Mouse (Mus musculus): ENCODE measurements at regions not wholly inside any gene's neighbourhood (a gene's known extent, or its start where the extent isn't known, plus 50 kb on each side); places are given as distances from the start of the nearest gene placed in this dataset.

GRCm38 (mm10) chr1:42362438-42362837 is 333.1 kb upstream of the Pou3f3 start:
- H3K27ac ChIP-seq, result peak overlapping the region; percentile 73
- ATAC-seq (ENCODE audit: low FRiP score, low read depth), result peak; percentile 66; the same call in 1 of the 2 replicates
- 46% methylated on average over 3 of the region's 3 CpGs for WGBS

DNA sequence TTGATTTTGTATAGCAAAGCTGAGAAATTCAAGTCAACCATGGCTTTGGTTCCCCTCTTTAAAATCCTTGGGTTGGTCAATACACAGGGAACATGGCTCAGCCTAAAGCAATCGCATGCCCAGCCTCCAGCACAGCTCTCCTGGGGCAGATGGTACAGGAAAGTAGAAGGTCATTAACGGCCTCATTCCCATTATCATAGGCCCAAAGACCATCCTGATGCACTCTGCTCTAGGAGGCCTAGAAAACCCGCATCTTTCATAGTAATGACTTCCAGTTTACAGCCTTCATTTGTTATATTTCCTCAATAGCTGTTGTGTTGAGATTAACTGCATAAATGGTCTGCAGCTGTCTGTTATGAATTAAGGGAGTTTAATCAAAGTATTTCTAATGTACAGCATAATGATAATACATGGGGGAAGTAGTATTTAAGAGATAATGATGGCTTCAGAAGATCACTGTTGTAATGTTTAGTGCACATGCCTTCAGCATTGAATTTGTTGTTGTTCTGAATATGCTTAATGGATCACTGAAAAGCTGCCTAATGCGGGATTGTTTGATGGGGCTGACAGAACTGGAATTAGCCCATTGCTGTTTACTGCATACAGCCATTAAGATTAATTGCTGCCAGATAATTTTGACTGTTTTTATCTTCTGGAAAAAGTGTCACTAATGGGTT is 329.8 kb upstream of the Pou3f3 start:
- Histone ChIP-seq H3K36me3 (no peaks in the 10 kb centered on the region), H3K4me2 (replicated peaks) (no peak overlapping the region), H3K4me1 (peaks cover 8% of the 10 kb centered on the region; the same call in 1 of the 2 replicates), H3K27me3 (no peaks in the 10 kb centered on the region), H3K27ac (no peak overlapping the region; the same call in 1 of the 2 replicates), H3K9ac (no peak overlapping the region), H3K4me3 (no peak overlapping the region), H3K9me3 (no peaks in the 10 kb centered on the region)
- WGBS, result 48% methylated on average over 4 of the region's 4 CpGs
- ATAC-seq (ENCODE audit: low FRiP score, low read depth), result no peak

More at GRCm38 (mm10) chr1:42362438-42362837, 333.1 kb upstream of the Pou3f3 start:
- H3K9me3 ChIP-seq, result no peaks in the 10 kb centered on the region
- H3K4me1 ChIP-seq, result peaks cover 8% of the 10 kb centered on the region; the same call in 1 of the 2 replicates
- H3K4me3 ChIP-seq, result no peak overlapping the region
- H3K9ac ChIP-seq, result no peak overlapping the region
- H3K36me3 ChIP-seq, result no peaks in the 10 kb centered on the region
- no peaks in the 10 kb centered on the region for H3K27me3 ChIP-seq
- no peak overlapping the region for H3K4me2 ChIP-seq (replicated peaks)

GRCm38 (mm10) chr1:42387919-42388684 is 307.5 kb upstream of the Pou3f3 start:
- Histone ChIP-seq H3K27me3 (no peaks in the 10 kb centered on the region), H3K27ac (no peak overlapping the region), H3K36me3 (no peaks in the 10 kb centered on the region), H3K4me2 (replicated peaks) (no peak overlapping the region), H3K9ac (no peak overlapping the region), H3K4me3 (no peak overlapping the region), H3K9me3 (no peaks in the 10 kb centered on the region), H3K4me1 (peaks cover 9% of the 10 kb centered on the region)
- no peak for ATAC-seq (ENCODE audit: low FRiP score, low read depth)
- 57% methylated on average over 18 of the region's 18 CpGs for WGBS

DNA sequence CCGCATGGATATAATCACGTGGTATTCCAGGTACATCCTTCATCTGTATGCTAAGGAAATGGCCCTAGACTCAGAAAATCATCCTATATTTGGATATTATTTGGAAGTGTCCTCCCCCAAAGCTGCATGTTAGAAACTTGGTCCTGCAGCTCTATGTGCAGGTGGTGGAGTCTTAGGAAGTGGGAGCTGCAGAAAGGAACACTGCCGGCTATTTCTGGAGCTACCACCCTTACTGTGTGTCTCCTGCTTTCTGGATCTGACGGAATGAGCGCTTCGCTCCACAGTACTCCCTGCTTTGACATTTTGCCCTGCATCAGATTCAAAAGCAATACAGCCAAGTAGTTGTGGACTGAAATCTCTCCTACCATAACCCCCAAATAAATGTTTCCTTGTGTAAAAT is 306.8 kb upstream of the Pou3f3 start:
- no peak overlapping the region for H3K4me2 ChIP-seq (replicated peaks)
- H3K27ac ChIP-seq, result no peak overlapping the region
- H3K36me3 ChIP-seq, result no peaks in the 10 kb centered on the region
- H3K9ac ChIP-seq, result no peak overlapping the region
- 94% methylated on average over 6 of the region's 6 CpGs for WGBS
- no peak for ATAC-seq (ENCODE audit: low FRiP score, low read depth)
- no peak overlapping the region for H3K4me3 ChIP-seq
- peaks cover 9% of the 10 kb centered on the region for H3K4me1 ChIP-seq
- no peaks in the 10 kb centered on the region for H3K9me3 ChIP-seq
- H3K27me3 ChIP-seq, result no peaks in the 10 kb centered on the region

GRCm38 (mm10) chr1:42395651-42396260 is 299.8 kb upstream of the Pou3f3 start:
- no peaks in the 10 kb centered on the region for H3K36me3 ChIP-seq
- no peaks in the 10 kb centered on the region for H3K27me3 ChIP-seq
- ATAC-seq (ENCODE audit: low FRiP score, low read depth), result peak; percentile 19; the same call in 1 of the 2 replicates
- peaks cover 16% of the 10 kb centered on the region for H3K4me1 ChIP-seq
- H3K27ac ChIP-seq, result no peak overlapping the region
- H3K4me3 ChIP-seq, result no peak overlapping the region
- H3K4me2 ChIP-seq (replicated peaks), result no peak overlapping the region
- no peak overlapping the region for H3K9ac ChIP-seq
- H3K9me3 ChIP-seq, result no peaks in the 10 kb centered on the region
- WGBS, result 60% methylated on average over 13 of the region's 13 CpGs

DNA sequence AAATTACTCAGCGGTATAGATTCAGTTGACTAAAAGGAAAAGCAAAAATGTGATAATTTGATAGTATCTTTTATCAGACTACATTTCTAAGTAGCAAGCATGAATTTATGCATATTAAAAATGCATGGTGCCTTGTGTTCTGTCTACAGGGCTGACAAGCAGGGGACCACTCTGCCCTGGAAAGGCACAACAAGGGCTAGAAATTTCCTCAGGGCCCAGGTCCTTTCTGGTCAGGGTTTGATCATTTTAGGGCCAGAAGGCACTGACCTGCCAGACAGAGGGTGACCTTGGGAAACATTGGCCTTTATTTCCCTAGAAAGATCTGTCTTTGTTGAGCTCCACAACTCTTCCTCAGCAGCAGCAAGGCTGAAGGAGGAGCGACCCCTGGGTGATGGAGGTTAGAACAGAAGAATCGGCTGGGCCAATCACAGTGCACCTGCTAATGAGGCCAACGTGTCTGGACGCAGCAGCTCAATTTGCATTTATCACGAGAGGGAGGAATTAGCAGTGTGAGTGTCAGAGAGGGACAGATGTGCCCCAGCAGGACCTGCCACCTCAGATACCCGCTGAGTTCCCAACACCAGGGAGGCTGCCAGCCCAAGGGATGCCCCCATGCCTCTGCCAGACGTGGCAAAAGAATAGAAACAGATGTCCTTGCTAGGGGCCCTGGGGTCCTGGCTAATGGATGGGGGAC is 297.0 kb upstream of the Pou3f3 start:
- H3K36me3 ChIP-seq, result no peaks in the 10 kb centered on the region
- no peak overlapping the region for H3K4me3 ChIP-seq
- no peak for ATAC-seq (ENCODE audit: low FRiP score, low read depth)
- H3K27ac ChIP-seq, result no peak overlapping the region
- H3K9ac ChIP-seq, result no peak overlapping the region
- WGBS, result 25% methylated on average over 8 of the region's 8 CpGs
- peaks cover 16% of the 10 kb centered on the region for H3K4me1 ChIP-seq
- H3K27me3 ChIP-seq, result no peaks in the 10 kb centered on the region
- peaks cover 5% of the 10 kb centered on the region for H3K9me3 ChIP-seq
- H3K4me2 ChIP-seq (replicated peaks), result no peak overlapping the region

GRCm38 (mm10) chr1:42415817-42416538 is 279.6 kb upstream of the Pou3f3 start:
- Histone ChIP-seq H3K4me2 (replicated peaks) (no peak overlapping the region), H3K36me3 (no peaks in the 10 kb centered on the region), H3K4me1 (peaks cover 3% of the 10 kb centered on the region; the same call in 1 of the 2 replicates), H3K4me3 (no peak overlapping the region), H3K9ac (no peak overlapping the region), H3K27ac (no peak overlapping the region), H3K9me3 (no peaks in the 10 kb centered on the region), H3K27me3 (peaks cover 7% of the 10 kb centered on the region; the same call in 1 of the 2 replicates)
- ATAC-seq (ENCODE audit: low FRiP score, low read depth), result no peak
- 72% methylated on average over 21 of the region's 21 CpGs for WGBS

- no peak overlapping the region for H3K9ac ChIP-seq
- no peak overlapping the region for H3K27ac ChIP-seq
- no peak overlapping the region for H3K4me2 ChIP-seq (replicated peaks)
- no peaks in the 10 kb centered on the region for H3K36me3 ChIP-seq
- 62% methylated on average over 8 of the region's 8 CpGs for WGBS
- H3K4me3 ChIP-seq, result no peak overlapping the region
- H3K4me1 ChIP-seq, result peaks cover 3% of the 10 kb centered on the region; the same call in 1 of the 2 replicates
- H3K27me3 ChIP-seq, result peaks cover 7% of the 10 kb centered on the region; the same call in 1 of the 2 replicates
- ATAC-seq (ENCODE audit: low FRiP score, low read depth), result no peak
- H3K9me3 ChIP-seq, result no peaks in the 10 kb centered on the region
Measured at GRCm38 (mm10) chr1:42416539-42417218, 278.9 kb upstream of the Pou3f3 start.

DNA sequence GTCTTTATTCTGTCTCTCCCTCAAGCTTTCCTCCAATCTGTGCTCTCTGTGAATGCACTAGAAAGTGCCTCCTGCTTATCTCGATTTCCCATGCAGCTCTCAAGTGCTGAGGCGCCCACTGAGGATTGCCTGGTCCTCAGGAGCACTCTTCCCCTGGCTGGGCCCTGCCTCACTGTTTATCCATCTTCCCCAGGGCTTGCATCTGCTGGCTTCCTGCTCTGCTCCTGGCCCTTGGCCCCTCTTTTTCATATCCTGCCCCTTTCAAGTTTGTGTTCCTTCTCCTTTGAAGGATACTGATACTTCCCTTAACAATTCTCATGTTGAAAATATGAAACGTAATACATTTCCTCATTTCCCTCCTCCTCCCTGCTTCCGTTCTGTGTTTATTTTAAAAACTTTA is 277.8 kb upstream of the Pou3f3 start:
- Histone ChIP-seq H3K36me3 (no peaks in the 10 kb centered on the region), H3K4me1 (peaks cover 3% of the 10 kb centered on the region; the same call in 1 of the 2 replicates), H3K4me2 (replicated peaks) (no peak overlapping the region), H3K9ac (no peak overlapping the region), H3K4me3 (no peak overlapping the region), H3K27ac (no peak overlapping the region), H3K9me3 (no peaks in the 10 kb centered on the region), H3K27me3 (peaks cover 7% of the 10 kb centered on the region; the same call in 1 of the 2 replicates)
- ATAC-seq (ENCODE audit: low FRiP score, low read depth), result no peak
- WGBS, result 58% methylated on average over 4 of the region's 4 CpGs

DNA sequence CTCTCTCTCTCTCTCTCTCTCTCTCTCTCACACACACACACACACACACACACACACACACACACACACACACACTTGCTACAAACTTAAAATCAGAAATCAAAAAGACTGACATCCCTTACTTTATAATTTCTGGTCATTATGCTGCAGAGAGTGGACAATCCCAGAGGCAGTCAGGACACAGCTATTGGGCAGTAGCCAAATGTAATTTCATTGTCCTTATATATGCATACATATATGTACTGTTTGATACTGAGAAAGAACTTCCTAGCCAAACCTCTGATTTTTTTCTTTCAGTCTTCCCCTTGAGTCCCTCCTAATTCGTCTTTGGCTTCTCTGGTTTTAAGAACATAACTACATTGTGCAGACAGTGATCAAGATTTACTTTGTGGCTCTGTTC is 277.3 kb upstream of the Pou3f3 start:
- Histone ChIP-seq H3K9me3 (no peaks in the 10 kb centered on the region), H3K27ac (no peak overlapping the region), H3K4me3 (no peak overlapping the region), H3K4me1 (peaks cover 3% of the 10 kb centered on the region; the same call in 1 of the 2 replicates), H3K27me3 (peaks cover 7% of the 10 kb centered on the region; the same call in 1 of the 2 replicates), H3K4me2 (replicated peaks) (no peak overlapping the region), H3K9ac (no peak overlapping the region), H3K36me3 (no peaks in the 10 kb centered on the region)
- ATAC-seq (ENCODE audit: low FRiP score, low read depth), result no peak
- 50% methylated on average over 1 of the region's 1 CpGs for WGBS
